Mouse (Mus musculus): Measurements from ENCODE around the gene Gm28919. TPM values are rescaled to one million over a fixed set of nuclear protein-coding genes. Genes with fewer than 3 reads are reported as not detected.
"Not testable (repeated sequence)": the region's sequence is repeated elsewhere in the genome, so short reads cannot be mapped to it uniquely, and the experiment has no call there.

Gm28919 gene
- total RNA-seq (2014; rRNA removed) (not detected in 2 replicates), polyA plus RNA-seq (2015; fragmentation: Nextera tagmentation; extraction: Ambion mirVana) (not detected in 2 replicates)

- H3K27me3 ChIP-seq (ENCODE audit: insufficient read depth, low read length); H3K4me3 ChIP-seq (ENCODE audit: low read depth, low read length); H3K9me3 ChIP-seq (ENCODE audit: low read length); ATAC-seq (ENCODE audit: low FRiP score); H3K4me2 ChIP-seq (ENCODE audit: low read depth, low read length, poor library complexity, severe bottlenecking); H3K4me1 ChIP-seq (ENCODE audit: insufficient read depth, low read length); H3K36me3 ChIP-seq (ENCODE audit: insufficient read depth, low read length); DNase-seq (ENCODE audit: low spot score); H3K27ac ChIP-seq (ENCODE audit: low read depth, low read length); H3K9ac ChIP-seq (replicated peaks; ENCODE audit: low read length, poor library complexity, severe bottlenecking): not testable (repeated sequence)
- WGBS = 50% methylated on average over 3 of the region's 7 CpGs
Measured at GRCm38 (mm10) chrY:6583246-6583645, at the start of gene Gm28919. Gene Gm28919 (plus strand): TSS chrY:6583546.

Other genes with a start within 250 kb of the Gm28919 start
- gene Gm21719, start 99.3 kb downstream of the Gm28919 start, total RNA-seq (2014; rRNA removed) = not detected in 2 replicates
- not detected in 2 replicates for gene Gm21719, start 99.3 kb downstream of the Gm28919 start, polyA plus RNA-seq (2015; fragmentation: Nextera tagmentation; extraction: Ambion mirVana)

Measured in midbrain, postnatal 0 days (tissue).